Mouse (Mus musculus): Measurements from ENCODE around the gene Hspa12a.

The Hspa12a gene

GRCm38 (mm10) chr19:58822454-58823200 lies 120.8 kb downstream of the Hspa12a start:
- no peak for DNase-seq (ENCODE audit: low read depth)

- no peak for DNase-seq (ENCODE audit: low read depth)
Observed at GRCm38 (mm10) chr19:58818571-58819415, 124.7 kb downstream of the Hspa12a start.

GRCm38 (mm10) chr19:58817398-58817797 lies 126.1 kb downstream of the Hspa12a start:
- DNase-seq (ENCODE audit: low read depth) = no peak

- no peak for DNase-seq (ENCODE audit: low read depth)
Observed at GRCm38 (mm10) chr19:58816453-58817041, 126.9 kb downstream of the Hspa12a start.

- no peak for DNase-seq (ENCODE audit: low read depth)
Observed at GRCm38 (mm10) chr19:58815179-58815922, 128.1 kb downstream of the Hspa12a start.

- no peak for DNase-seq (ENCODE audit: low read depth)
Observed at GRCm38 (mm10) chr19:58810536-58810935, 132.9 kb downstream of the Hspa12a start.

GRCm38 (mm10) chr19:58808864-58809263 lies 134.6 kb downstream of the Hspa12a start:
- DNase-seq (ENCODE audit: low read depth) = no peak

GRCm38 (mm10) chr19:58806364-58806763 lies 137.1 kb downstream of the Hspa12a start:
- DNase-seq (ENCODE audit: low read depth) = no peak

GRCm38 (mm10) chr19:58805191-58805779 lies 138.2 kb downstream of the Hspa12a start:
- no peak for DNase-seq (ENCODE audit: low read depth)

GRCm38 (mm10) chr19:58795114-58795669 lies 148.3 kb downstream of the Hspa12a start:
- DNase-seq (ENCODE audit: low read depth) = no peak

- DNase-seq (ENCODE audit: low read depth) = no peak
Observed at GRCm38 (mm10) chr19:58794284-58794683, 149.2 kb downstream of the Hspa12a start, which contains the start of gene 1700019N19Rik. 1700019N19Rik (minus strand) TSS chr19:58794461.

GRCm38 (mm10) chr19:58789194-58789593 lies 154.3 kb downstream of the Hspa12a start:
- DNase-seq (ENCODE audit: low read depth) = no peak

GRCm38 (mm10) chr19:58783938-58784337 lies 159.5 kb downstream of the Hspa12a start:
- no peak for DNase-seq (ENCODE audit: low read depth)

GRCm38 (mm10) chr19:58781566-58781965 lies 161.9 kb downstream of the Hspa12a start:
- DNase-seq (ENCODE audit: low read depth) = no peak

- DNase-seq (ENCODE audit: low read depth) = no peak
Observed at GRCm38 (mm10) chr19:58776461-58776860, 167.0 kb downstream of the Hspa12a start.

- no peak for DNase-seq (ENCODE audit: low read depth)
Observed at GRCm38 (mm10) chr19:58767329-58767728, 176.1 kb downstream of the Hspa12a start.

GRCm38 (mm10) chr19:58762848-58763541 lies 180.5 kb downstream of the Hspa12a start:
- DNase-seq (ENCODE audit: low read depth) = no peak

GRCm38 (mm10) chr19:58762316-58762715 lies 181.1 kb downstream of the Hspa12a start:
- DNase-seq (ENCODE audit: low read depth) = no peak

GRCm38 (mm10) chr19:58759423-58759822 lies 184.0 kb downstream of the Hspa12a start, which contains the start of gene Pnliprp2:
Pnliprp2 (plus strand) TSS chr19:58759719.
- no peak for DNase-seq (ENCODE audit: low read depth)

- DNase-seq (ENCODE audit: low read depth) = no peak
Observed at GRCm38 (mm10) chr19:58758871-58759270, 184.6 kb downstream of the Hspa12a start.
